ENCODE assay signal across 24 mouse cellular contexts in genomic region chr9:93297332-93297731, GRCm38 (mm10).
DNase-seq lines count a peak whose midpoint lies in the region; ATAC-seq and TF ChIP-seq lines count a peak whose summit lies in the region.
"Had no signal": no experiment of that assay in that cellular context is flagged by ENCODE, and none has a peak within 500 bp of the region (broad histone marks: within the 10 kb centered on the region; RNA-seq: fewer than 3 reads in every experiment).

No protein-coding gene starts in this region.

- H3K9ac ChIP-seq in kidney, postnatal 0 days (ENCODE audit: low read depth, low read length), result no peak overlapping the region
- H3K9ac ChIP-seq in kidney, embryonic 14.5 days (ENCODE audit: low read depth, low read length), result no peak overlapping the region
- H3K9ac ChIP-seq: forebrain, embryonic 13.5 days; heart, embryonic 12.5 days; heart, embryonic 15.5 days; hindbrain, embryonic 13.5 days had no signal

- no peaks in the 10 kb centered on the region for H3K4me1 ChIP-seq in kidney, postnatal 0 days (replicated peaks; ENCODE audit: insufficient read depth, low read length)
- H3K4me1 ChIP-seq in kidney, embryonic 14.5 days (ENCODE audit: control insufficient read depth, insufficient read depth, low read length), result no peaks in the 10 kb centered on the region
- H3K4me1 ChIP-seq: forebrain, embryonic 10.5 days; forebrain, embryonic 13.5 days; heart, embryonic 12.5 days; heart, embryonic 15.5 days; hindbrain, embryonic 10.5 days; hindbrain, embryonic 13.5 days had no signal

- TF ChIP-seq POLR2A in brain, embryonic 14.5 days (IDR thresholded peaks at IDR 0.05; ENCODE audit: borderline replicate concordance, extremely low read depth, insufficient read depth, insufficient read length, poor library complexity, severe bottlenecking), result no peak

- H3K27me3 ChIP-seq in kidney, postnatal 0 days (ENCODE audit: insufficient read depth, low read length), result no peaks in the 10 kb centered on the region
- no peaks in the 10 kb centered on the region for H3K27me3 ChIP-seq in kidney, embryonic 14.5 days (ENCODE audit: control insufficient read depth, insufficient read depth, low read length)
- H3K27me3 ChIP-seq: forebrain, embryonic 13.5 days; heart, embryonic 12.5 days; heart, embryonic 15.5 days; hindbrain, embryonic 13.5 days had no signal

- no peak for TF ChIP-seq CTCF in kidney, postnatal 0 days (IDR thresholded peaks at IDR 0.05; ENCODE audit: low read depth)
- no peak for TF ChIP-seq CTCF in brain, embryonic 14.5 days (IDR thresholded peaks at IDR 0.05; ENCODE audit: borderline replicate concordance, extremely low read depth, insufficient read depth, insufficient read length)

- WGBS in kidney, postnatal 0 days, result 70% methylated on average over 2 of the region's 2 CpGs
- WGBS in kidney, embryonic 14.5 days, result 68% methylated on average over 2 of the region's 2 CpGs

- no peak overlapping the region for H3K27ac ChIP-seq in kidney, postnatal 0 days
- no peak overlapping the region for H3K27ac ChIP-seq in kidney, embryonic 14.5 days (ENCODE audit: low read depth, low read length)
- H3K27ac ChIP-seq: forebrain, embryonic 10.5 days; forebrain, embryonic 13.5 days; heart, embryonic 15.5 days; hindbrain, embryonic 10.5 days; hindbrain, embryonic 13.5 days had no signal

- no peaks in the 10 kb centered on the region for H3K9me3 ChIP-seq in kidney, postnatal 0 days (replicated peaks; ENCODE audit: low read length)
- H3K9me3 ChIP-seq in kidney, embryonic 14.5 days (ENCODE audit: control insufficient read depth, low read length), result no peaks in the 10 kb centered on the region
- H3K9me3 ChIP-seq: forebrain, embryonic 10.5 days; forebrain, embryonic 13.5 days; heart, embryonic 12.5 days; heart, embryonic 15.5 days; hindbrain, embryonic 10.5 days; hindbrain, embryonic 13.5 days had no signal

- no peak overlapping the region for H3K4me2 ChIP-seq in kidney, postnatal 0 days (ENCODE audit: low read length)
- no peak overlapping the region for H3K4me2 ChIP-seq in kidney, embryonic 14.5 days (replicated peaks; ENCODE audit: low read depth, low read length)
- H3K4me2 ChIP-seq: forebrain, embryonic 13.5 days; heart, embryonic 12.5 days; heart, embryonic 15.5 days; hindbrain, embryonic 13.5 days had no signal

- no peaks in the 10 kb centered on the region for H3K36me3 ChIP-seq in kidney, postnatal 0 days (ENCODE audit: insufficient read depth, low read length)
- no peaks in the 10 kb centered on the region for H3K36me3 ChIP-seq in kidney, embryonic 14.5 days (ENCODE audit: control insufficient read depth, insufficient read depth, low read length)
- H3K36me3 ChIP-seq: forebrain, embryonic 10.5 days; heart, embryonic 12.5 days; heart, embryonic 15.5 days; hindbrain, embryonic 10.5 days; hindbrain, embryonic 13.5 days had no signal

- H3K4me3 ChIP-seq in kidney, postnatal 0 days (replicated peaks; ENCODE audit: low read depth, low read length), result no peak overlapping the region
- H3K4me3 ChIP-seq in kidney, embryonic 14.5 days (ENCODE audit: low read length), result no peak overlapping the region
- H3K4me3 ChIP-seq: forebrain, embryonic 10.5 days; forebrain, embryonic 13.5 days; heart, embryonic 12.5 days; heart, embryonic 15.5 days; hindbrain, embryonic 10.5 days; hindbrain, embryonic 13.5 days had no signal

- ATAC-seq in kidney, postnatal 0 days (replicated peaks; ENCODE audit: low FRiP score, low read depth), result no peak
- ATAC-seq in kidney, embryonic 14.5 days (ENCODE audit: low FRiP score, low TSS enrichment), result no peak
- ATAC-seq in inflammation-experienced regulatory T-cells, adult 6 months, result no peak
- ATAC-seq: forebrain, embryonic 13.5 days; hindbrain, embryonic 16.5 days; intestine, embryonic 16.5 days had no signal

- peak; percentile 2 for DNase-seq in kidney, postnatal 0 days (ENCODE audit: low spot score)
- DNase-seq in R1 (ENCODE audit: low read depth, low spot score), result peak; percentile 79
- peak; percentile 7 for DNase-seq in brain, embryonic 14.5 days (ENCODE audit: low read depth)
- DNase-seq in natural killer cell, adult 2 months (ENCODE audit: low spot score in 2 of 2), result no peak
- DNase-seq: adrenal gland, postnatal 10 days; adrenal gland, postnatal 36 days; cerebellum, adult 18-20 months; cerebellum, adult 9-10 months; cerebellum, postnatal 14 days; gastrocnemius, postnatal 25 days; heart, adult 18-20 months; heart, postnatal 10 days; heart, postnatal 36 days; kidney, adult 18-20 months had no signal

Comparison
In these comparisons a context has a peak if more than half of its experiments do, and no peak if none do; other contexts are left out.
1. DNase-seq: peak in kidney, postnatal 0 days (single experiment), R1 (single experiment) and brain, embryonic 14.5 days (single experiment); none in natural killer cell, adult 2 months (0 of 2).